Mouse (Mus musculus) C2C12 (cell line): ENCODE data around the gene Dapk1.

ENCODE experiments used
- CEBPB ChIP-seq: IDR thresholded peaks from one replicate; pipeline ENCODE4 v1.6.1; 2011; ENCODE audit warnings: low read depth, mild to moderate bottlenecking, control low read depth, moderate library complexity
- CTCF ChIP-seq: IDR thresholded peaks from one replicate; pipeline ENCODE4 v1.5.1; 2011; ENCODE audit not compliant: control insufficient read depth, insufficient read depth, insufficient read length
- FOSL1 ChIP-seq: IDR thresholded peaks from one replicate; pipeline ENCODE4 v1.8.0; 2011; ENCODE audit warnings: mild to moderate bottlenecking, low read length; ENCODE audit not compliant: poor library complexity, insufficient read depth, severe bottlenecking
- USF1 ChIP-seq: IDR thresholded peaks from one replicate; pipeline ENCODE4 v1.6.1; 2011; ENCODE audit warnings: low read depth, mild to moderate bottlenecking, control low read depth, moderate library complexity

GRCm38 (mm10) chr13:60809690-60810089 lies 207.9 kb downstream of the Dapk1 start:
- TF ChIP-seq FOSL1 (no peak), CTCF (no peak), USF1 (no peak), CEBPB (no peak)
